Mouse (Mus musculus) kidney, postnatal 4 days (tissue): ENCODE data around the gene Grk6.
A peak's percentile ranks its signal among the peaks of the same experiment; 100 is the strongest.

Experiments used
- DNase-seq, 2 experiments: peaks; one replicate each; pipeline ENCODE4 v3.0.0; 2021; ENCODE audit warnings: mixed read lengths in 2 of 2

Gene Grk6

DNA sequence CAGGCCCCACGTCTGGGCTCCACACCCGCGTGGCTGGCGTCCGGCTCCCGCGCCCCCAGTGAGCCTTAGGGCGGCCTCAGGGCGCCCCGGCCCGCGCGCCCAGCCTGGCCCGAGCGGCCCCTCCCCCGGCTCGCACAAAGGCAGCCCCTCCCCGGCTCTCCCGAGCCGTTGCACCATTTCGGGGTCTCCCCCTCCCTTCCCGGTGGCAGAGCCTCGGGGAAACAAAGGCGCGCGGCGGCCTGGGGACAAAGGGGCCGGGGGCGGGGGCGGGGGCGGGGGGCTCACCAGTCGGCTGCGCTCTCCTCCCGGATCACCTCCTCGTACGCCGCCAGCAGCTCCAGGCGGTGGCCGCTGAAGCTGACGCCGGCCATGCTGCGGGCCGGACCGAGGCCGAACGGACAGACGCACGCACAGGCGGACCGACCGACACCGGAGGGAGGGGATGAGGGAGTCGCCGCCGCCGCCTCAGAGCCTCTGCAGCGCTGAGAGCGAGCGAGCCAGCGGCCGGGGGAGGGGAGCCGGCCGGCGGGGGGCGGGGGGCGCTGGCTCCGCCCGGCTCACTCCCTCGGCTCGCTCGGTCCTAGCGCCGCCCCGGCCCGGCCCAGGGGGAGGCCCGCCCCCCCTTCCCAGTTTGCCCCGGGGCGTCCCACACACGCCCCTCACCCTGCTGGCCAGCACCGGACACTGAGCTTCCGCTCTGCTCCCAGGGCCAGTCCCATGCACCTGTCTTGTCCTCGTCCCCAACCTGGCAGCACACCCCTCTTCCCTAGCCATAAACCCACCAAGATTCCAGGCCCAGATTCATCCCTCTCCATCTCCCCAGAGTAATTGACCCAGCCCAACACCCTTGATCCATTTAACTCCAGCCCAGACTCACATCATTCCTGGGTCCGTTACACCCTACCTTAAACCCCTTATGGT is 43.0 kb downstream of the Grk6 start, which contains the start of gene Dbn1:
TSS of gene Dbn1 (minus strand) at position 534 of the 921 bp plus-strand sequence.
- peak; percentile 78 to 85 for DNase-seq

DNA sequence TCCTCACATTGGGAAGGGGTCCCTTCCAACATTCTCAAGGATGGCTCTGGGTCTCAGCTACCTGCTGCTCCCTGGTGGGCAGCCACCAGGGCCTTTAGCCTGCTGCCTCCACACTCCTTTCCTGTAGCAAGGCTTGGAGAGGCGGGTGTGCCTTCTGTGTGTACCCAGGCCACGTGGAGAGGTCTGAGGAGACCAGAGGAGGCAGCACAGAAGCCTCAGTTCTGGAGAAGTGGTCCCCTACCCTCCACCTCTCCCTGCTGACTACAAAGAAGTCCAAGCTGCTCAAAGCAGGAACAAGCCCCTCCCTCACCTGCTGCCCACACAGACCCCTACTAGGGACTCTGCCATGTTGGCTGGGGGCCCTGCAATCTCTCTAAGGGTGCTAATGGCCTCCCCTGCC is 49.4 kb downstream of the Grk6 start:
- DNase-seq = no peak

DNA sequence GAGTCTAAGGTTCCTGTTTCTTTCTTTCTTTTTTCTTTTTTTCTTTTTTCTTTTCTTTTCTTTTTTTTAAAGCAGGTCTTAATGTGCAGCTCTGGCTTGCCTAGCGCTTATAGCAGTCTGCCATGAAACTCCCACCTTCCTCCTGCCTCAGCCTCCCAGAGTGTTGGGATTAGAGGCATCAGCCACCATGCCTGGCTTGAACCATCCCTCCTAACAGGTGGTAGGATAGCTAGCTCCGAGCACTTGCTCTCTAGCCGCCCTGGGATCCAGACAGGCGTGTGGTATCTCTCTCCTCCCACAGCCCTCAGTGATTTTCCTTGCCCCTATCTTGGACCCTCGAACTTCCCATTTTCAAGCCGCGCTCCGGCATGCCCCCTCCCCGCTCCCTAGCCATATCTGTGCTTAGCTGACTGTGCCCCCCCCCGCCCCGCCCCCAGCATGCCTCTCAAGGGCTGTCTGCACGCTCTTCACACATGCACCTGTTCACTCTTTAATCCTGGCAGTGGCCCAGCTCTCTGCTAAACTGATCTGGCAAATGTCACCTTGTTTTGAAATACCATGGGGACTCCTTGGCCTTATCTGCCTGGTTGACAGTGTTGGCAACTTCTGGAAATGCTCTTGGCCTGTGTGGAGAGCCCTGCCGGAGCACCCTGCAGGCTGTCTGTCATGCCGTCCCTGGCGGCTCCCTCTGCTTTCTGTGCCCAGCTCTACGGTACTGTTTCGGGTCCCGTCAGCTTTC is 50.2 kb downstream of the Grk6 start:
- peak in 1 of 2 experiments; percentile 35 for DNase-seq

DNA sequence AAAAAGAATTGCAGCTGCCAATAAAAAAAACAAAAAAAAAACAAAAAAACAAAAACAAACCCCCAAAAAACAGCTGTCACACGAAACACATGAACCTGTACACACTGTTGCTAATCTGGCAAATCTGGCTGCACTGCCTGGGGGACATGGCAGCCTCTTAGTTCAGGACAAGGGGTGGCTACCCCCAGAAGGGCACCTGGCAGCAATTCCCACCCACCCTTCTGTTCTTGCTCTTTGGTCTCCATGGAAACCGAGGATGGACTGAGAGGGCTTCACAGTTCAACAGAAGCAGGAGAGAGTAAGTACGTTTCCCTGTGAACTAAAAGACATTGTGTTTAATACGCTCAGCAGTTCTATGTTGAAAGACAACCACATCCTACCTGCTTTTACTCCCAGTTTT is 50.8 kb downstream of the Grk6 start:
- DNase-seq = no peak

DNA sequence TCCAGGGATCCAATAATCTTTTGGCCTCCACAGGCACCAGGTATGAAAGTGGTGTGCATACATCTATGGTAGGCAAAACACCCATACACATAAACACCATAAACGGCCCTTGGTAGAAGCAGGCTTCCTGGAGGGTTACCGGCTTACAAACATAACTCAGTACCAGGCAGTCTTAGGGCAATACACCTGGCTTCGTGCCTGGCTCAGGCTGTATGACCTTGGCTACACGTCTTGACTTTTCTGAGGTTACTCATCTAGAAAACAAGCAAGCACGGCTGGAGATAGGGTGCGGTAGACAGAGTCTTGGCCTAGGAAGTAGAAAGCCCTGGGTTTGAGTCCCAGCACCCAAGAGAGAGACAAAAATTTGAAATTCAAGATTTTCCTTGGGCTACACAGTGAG is 51.8 kb downstream of the Grk6 start:
- DNase-seq = no peak

DNA sequence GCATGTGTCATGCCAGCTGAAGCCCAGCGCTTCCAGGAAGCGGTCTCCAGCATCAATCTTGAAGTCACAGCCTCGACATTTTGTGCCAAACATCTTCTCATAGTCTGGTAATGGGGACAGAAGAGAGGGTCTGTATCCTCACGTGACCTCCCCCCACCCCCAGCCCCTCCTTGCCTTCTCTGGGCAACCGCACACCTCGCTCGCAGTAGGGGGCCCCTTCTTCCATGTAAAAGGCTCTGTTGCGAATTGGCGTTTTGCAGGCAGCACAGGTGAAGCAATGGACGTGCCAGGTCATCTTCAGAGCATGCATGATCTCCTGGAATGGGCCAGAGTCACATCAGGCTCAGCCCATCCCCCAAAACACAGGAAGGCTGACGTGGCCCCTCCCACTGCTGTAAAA is 54.0 kb downstream of the Grk6 start:
- no peak for DNase-seq

DNA sequence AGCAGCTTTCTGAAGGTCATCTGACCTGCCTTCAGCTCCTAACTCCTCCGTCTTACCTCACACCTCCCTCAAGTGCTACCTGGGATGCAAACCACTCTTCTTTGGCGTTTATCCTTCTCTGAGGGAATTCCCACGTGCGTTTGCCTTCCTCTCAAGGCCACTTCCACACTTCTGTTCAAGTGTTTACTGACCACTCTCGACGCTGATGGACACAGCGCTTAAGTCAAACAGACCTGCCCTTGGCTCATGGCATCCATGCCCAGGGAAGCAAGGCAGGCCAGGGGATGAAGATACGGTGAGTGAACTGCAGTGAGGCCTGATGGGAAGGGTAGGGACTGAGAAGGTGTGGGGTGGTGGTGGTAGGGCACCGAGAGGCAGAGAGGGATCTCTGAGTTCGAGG is 55.7 kb downstream of the Grk6 start:
- no peak for DNase-seq

DNA sequence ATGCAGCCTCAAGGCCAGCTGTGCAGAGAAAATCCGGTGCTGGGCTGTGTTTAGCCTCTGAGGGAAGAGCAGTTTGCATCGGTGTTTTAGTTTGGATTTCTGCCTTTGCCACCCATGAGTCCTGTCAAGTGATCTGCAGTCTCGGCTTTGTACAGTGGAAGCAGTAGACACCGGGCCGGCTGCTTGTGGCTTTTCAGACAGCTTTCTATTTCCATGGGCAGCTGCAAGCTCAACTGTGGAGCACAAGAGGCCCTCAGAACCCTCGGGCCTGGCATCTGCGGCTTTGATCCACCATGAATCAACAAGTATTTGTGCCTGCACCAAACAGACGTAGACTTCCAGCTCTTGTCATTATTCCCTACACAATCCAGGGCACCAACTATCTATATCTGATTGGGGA is 57.5 kb downstream of the Grk6 start:
- no peak for DNase-seq

DNA sequence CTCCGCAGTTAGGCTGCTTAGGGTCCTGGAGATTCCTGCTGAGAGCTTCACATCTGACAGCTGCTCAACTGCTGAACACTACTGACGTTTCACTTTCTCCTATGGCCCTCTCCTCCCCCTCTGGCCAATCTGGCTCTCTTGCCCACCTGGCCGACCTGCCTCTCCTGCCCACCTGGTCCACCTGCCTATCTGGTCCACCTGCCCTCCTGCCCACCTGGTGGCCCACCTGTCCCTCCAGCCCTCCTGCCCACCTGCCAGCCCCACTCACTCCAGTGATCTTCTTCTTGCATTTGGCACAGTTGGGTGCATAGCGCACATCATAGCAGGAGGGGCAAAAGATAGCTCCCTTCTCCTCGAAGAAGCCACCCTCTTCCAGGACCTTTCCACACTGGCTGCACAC is 59.5 kb downstream of the Grk6 start:
- no peak for DNase-seq

DNA sequence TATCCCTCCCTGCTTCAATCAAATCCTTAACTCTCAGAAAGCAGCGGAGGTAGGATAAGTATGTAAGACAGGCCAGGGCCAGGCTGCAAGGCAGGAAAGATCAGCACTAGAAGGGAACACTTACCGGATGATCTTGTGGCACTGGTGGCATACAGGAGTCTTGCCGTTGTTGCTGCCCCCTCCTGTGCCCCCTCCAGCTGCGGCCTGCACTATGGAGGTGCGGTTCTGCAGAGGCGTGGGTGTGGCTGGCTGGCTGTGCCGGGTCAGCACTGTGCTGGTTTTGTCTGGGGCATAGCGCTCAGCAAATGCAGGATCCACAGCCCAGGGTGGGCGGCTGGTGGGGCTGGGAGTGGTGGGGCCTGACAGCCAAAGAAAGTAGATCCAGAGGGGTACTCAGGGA is 60.9 kb downstream of the Grk6 start:
- no peak for DNase-seq

DNA sequence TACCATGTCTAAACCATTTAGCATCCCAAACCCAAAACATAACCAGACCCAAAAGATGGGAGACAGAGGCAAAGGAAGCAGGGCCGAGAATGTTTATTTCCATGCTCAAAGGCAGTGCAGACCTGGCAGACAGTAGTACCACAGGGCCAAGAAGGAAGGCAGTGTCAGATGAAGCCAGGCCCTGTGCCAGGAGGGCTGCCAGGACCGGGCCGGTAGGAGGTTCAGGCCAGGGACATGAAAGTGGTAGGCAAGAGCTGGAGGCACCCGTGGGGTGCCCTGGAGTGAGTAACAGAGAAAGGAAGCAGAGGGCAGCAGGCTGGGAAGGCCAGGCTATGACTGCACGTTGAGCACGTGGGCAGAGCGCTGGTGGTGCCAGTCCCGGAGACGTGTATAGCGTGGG is 61.8 kb downstream of the Grk6 start:
- no peak for DNase-seq

DNA sequence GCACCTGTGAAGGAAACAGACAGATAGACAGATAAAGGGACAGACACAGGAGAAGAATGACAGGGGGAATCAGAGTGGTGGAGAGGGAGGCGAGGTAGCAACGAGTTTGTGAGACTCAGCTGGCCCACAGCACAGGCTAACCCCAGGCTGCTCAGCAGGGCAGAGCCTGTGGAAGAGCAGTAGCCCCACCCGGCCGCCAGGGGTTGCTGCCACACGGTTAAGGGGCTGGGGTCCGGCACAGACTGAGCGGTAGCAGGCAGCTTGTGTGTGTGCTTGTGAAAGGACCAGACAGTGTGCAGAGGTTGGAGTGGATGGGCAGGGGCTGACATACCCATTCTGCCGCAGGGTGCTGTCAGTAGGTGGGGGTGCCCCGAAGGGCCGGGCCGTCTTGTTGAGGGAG is 63.0 kb downstream of the Grk6 start:
- DNase-seq = no peak

DNA sequence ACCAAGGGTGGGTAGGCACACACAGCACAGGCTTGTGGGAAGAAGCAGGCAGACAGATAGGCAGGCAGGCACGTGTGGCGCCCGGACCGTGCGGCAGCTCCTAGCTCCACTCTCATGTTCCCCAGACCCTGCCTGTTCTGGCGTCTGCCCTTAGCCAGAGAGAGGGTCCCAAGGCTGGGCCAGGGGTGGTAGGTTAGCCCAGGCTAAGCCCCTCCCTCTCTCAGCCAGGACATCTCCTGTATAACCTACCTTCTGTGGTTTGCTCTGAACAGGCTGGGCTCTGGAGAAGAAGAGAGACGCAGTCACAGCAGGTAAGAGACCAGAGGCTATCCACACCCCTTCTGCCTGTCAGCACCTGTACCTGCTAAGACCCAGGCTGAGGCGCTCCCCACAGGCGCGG is 63.7 kb downstream of the Grk6 start:
- no peak for DNase-seq

DNA sequence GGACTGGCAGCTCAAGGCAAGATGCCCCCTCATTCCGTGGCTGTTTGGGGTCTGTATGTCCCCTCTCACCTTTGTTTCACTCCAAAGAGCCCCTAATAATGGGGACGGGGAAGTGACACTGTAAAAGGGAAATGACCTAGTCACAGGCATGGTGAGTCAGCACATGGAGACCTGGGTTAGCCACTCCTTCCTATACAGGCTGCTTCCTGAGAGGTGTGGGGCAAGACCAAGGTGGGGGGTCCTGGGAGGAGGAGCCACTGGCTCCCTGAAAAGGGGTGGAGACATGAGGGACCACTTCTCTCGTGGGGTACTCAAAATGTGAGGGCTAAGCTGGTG is 65.4 kb downstream of the Grk6 start:
- DNase-seq = no peak
